ENCODE assay signal across 17 mouse cellular contexts in the genomic region with DNA sequence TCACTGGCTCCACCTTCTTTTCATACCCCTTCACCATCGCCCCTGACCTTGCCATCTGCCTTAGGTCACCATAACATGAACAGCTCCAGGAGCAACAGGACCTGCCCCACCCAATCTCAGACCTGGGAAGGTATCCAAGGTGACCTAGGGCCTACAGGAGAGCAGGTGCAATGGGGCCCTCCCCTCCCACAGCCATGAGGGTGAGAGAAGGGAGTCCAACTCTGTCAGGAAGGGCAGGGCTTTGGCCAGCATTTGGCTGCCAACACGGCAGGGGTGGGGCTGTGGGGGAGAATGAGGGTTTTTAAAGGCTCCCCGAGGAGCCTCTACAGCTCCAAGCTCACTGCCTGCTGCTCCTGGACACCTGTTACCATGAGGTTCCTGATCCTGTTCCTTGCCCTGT. TPM values are rescaled to one million over a fixed set of nuclear protein-coding genes. Genes with fewer than 3 reads are reported as not detected.
DNase-seq lines count a peak whose midpoint lies in the region; ATAC-seq and TF ChIP-seq lines count a peak whose summit lies in the region.
"Not testable (repeated sequence)": the region's sequence is repeated elsewhere in the genome, so short reads cannot be mapped to it uniquely, and the experiment has no call there.
"Had no signal": no experiment of that assay in that cellular context is flagged by ENCODE, and none has a peak within 500 bp of the region (broad histone marks: within the 10 kb centered on the region; RNA-seq: fewer than 3 reads in every experiment).

No protein-coding gene starts in this region.

- H3K36me3 ChIP-seq in kidney, adult 2 months (ENCODE audit: control insufficient read depth, insufficient read depth, low read length); stomach, embryonic 16.5 days (ENCODE audit: control insufficient read depth, insufficient read depth, low read length); testis, adult 2 months (ENCODE audit: control insufficient read depth, insufficient read depth, low read length): not testable (repeated sequence)

- WGBS in kidney, adult 2 months = 57% methylated on average over 3 of the region's 3 CpGs
- WGBS in stomach, embryonic 16.5 days = 63% methylated on average over 3 of the region's 3 CpGs

- peak overlapping the region; percentile 61 for H3K27ac ChIP-seq in kidney, adult 2 months (ENCODE audit: insufficient read depth, low read depth, low read length)
- not testable (repeated sequence) for H3K27ac ChIP-seq in stomach, embryonic 16.5 days (ENCODE audit: low read length); testis, adult 2 months (ENCODE audit: control insufficient read depth, insufficient read depth, low read depth, low read length)

- peak; percentile 48 for DNase-seq in ES-CJ7 (ENCODE audit: low read depth, low spot score)
- peak; percentile 43 for DNase-seq in kidney, adult 11 months
- peak; percentile 22 for DNase-seq in kidney, adult 2 months
- peak; percentile 40 for DNase-seq in kidney, adult 9 months

- 0 out of 2 replicates have a peak, but pooled peaks have one; percentile 54 for ATAC-seq in stomach, embryonic 16.5 days (ENCODE audit: insufficient read depth, low FRiP score)

- TF ChIP-seq POLR2A in kidney, adult 2 months (IDR thresholded peaks at IDR 0.05; ENCODE audit: low read depth, low read length); testis, adult 2 months (IDR thresholded peaks at IDR 0.05; ENCODE audit: control insufficient read depth, low read depth, low read length): not testable (repeated sequence)

- not testable (repeated sequence) for H3K27me3 ChIP-seq in kidney, adult 2 months (replicated peaks; ENCODE audit: control insufficient read depth, insufficient read depth, low read length); stomach, embryonic 16.5 days (ENCODE audit: control insufficient read depth, insufficient read depth, low read length); testis, adult 2 months (ENCODE audit: control insufficient read depth, insufficient read depth, low read length)

- not testable (repeated sequence) for H3K9ac ChIP-seq in stomach, embryonic 16.5 days (ENCODE audit: low read length)

- not testable (repeated sequence) for TF ChIP-seq CTCF in kidney, adult 2 months (conservative IDR thresholded peaks at IDR 0.05; ENCODE audit: insufficient read depth, insufficient read length, low read depth, low read length); testis, adult 2 months (IDR thresholded peaks at IDR 0.05; ENCODE audit: control insufficient read depth, insufficient read depth, insufficient replicate concordance, low read depth, low read length)

- not testable (repeated sequence) for H3K4me1 ChIP-seq in kidney, adult 2 months (ENCODE audit: control insufficient read depth, insufficient read depth, low read length); stomach, embryonic 16.5 days (ENCODE audit: control insufficient read depth, insufficient read depth, low read length); testis, adult 2 months (ENCODE audit: control insufficient read depth, insufficient read depth, low read length)

- not testable (repeated sequence) for H3K4me3 ChIP-seq in kidney, adult 2 months (ENCODE audit: insufficient read depth, low read depth, low read length); stomach, embryonic 16.5 days (replicated peaks; ENCODE audit: low read length)
- H3K4me3 ChIP-seq in testis, adult 2 months (ENCODE audit: control insufficient read depth, low read depth, low read length) = peak overlapping the region; percentile 81

- H3K9me3 ChIP-seq in stomach, embryonic 16.5 days (replicated peaks; ENCODE audit: control insufficient read depth, low read length) = not testable (repeated sequence)

- not testable (repeated sequence) for H3K4me2 ChIP-seq in stomach, embryonic 16.5 days (ENCODE audit: low read depth, low read length)

RNA-seq across cellular contexts. Expression of a gene that starts 8.2 kb away (rescaled TPM):
- 1.0 and 1.1 TPM in 2 replicates for polyA plus RNA-seq in kidney, adult 2 months (2012; rRNA removed)
- 1.3 and 1.5 TPM in 2 replicates for polyA plus RNA-seq in stomach, embryonic 16.5 days (2015; fragmentation: Nextera tagmentation; extraction: Ambion mirVana)
- 93.8 and 107 TPM in 2 replicates for polyA plus RNA-seq in testis, adult 2 months (2012; rRNA removed)
- polyA plus RNA-seq: activated CD4-positive, CD25-positive, alpha-beta regulatory T cell, adult 4 months; CD4-positive, CD25-positive, alpha-beta regulatory T cell, adult 4 months; cerebellum, adult 2 months; cortical plate, adult 2 months; embryonic facial prominence, embryonic 10.5 days; embryonic facial prominence, embryonic 12.5 days; embryonic facial prominence, embryonic 14.5 days; forebrain, embryonic 11.5 days; forebrain, embryonic 13.5 days; forebrain, embryonic 15.5 days; forebrain, postnatal 0 days had no signal

RNA-seq across cellular contexts. Expression of a gene that starts 8.8 kb away (rescaled TPM):
- 0.09 and 0.19 TPM in 2 replicates for polyA plus RNA-seq in kidney, adult 2 months (2012; rRNA removed)
- polyA plus RNA-seq in stomach, embryonic 16.5 days (2015; fragmentation: Nextera tagmentation; extraction: Ambion mirVana) = not detected in 2 replicates
- 0.91 and 1.4 TPM in 2 replicates for polyA plus RNA-seq in testis, adult 2 months (2012; rRNA removed)
- polyA plus RNA-seq: activated CD4-positive, CD25-positive, alpha-beta regulatory T cell, adult 4 months; CD4-positive, CD25-positive, alpha-beta regulatory T cell, adult 4 months; cerebellum, adult 2 months; cortical plate, adult 2 months; embryonic facial prominence, embryonic 10.5 days; embryonic facial prominence, embryonic 12.5 days; embryonic facial prominence, embryonic 14.5 days; forebrain, embryonic 11.5 days; forebrain, embryonic 13.5 days; forebrain, embryonic 15.5 days; forebrain, postnatal 0 days had no signal

RNA-seq across cellular contexts. Expression of a gene that starts 24.3 kb away (rescaled TPM):
- polyA plus RNA-seq in kidney, adult 2 months (2012; rRNA removed) = 0.11 and 0.52 TPM in 2 replicates
- polyA plus RNA-seq in stomach, embryonic 16.5 days (2015; fragmentation: Nextera tagmentation; extraction: Ambion mirVana) = not detected in 2 replicates
- 1.1 and 2.1 TPM in 2 replicates for polyA plus RNA-seq in testis, adult 2 months (2012; rRNA removed)
- polyA plus RNA-seq: activated CD4-positive, CD25-positive, alpha-beta regulatory T cell, adult 4 months; CD4-positive, CD25-positive, alpha-beta regulatory T cell, adult 4 months; cerebellum, adult 2 months; cortical plate, adult 2 months; embryonic facial prominence, embryonic 10.5 days; embryonic facial prominence, embryonic 12.5 days; embryonic facial prominence, embryonic 14.5 days; forebrain, embryonic 11.5 days; forebrain, embryonic 13.5 days; forebrain, embryonic 15.5 days; forebrain, postnatal 0 days had no signal

RNA-seq across cellular contexts. Expression of a gene that starts 33.6 kb away (rescaled TPM):
- polyA plus RNA-seq in kidney, adult 2 months (2012; rRNA removed) = 1.6 and 1.7 TPM in 2 replicates
- polyA plus RNA-seq in stomach, embryonic 16.5 days (2015; fragmentation: Nextera tagmentation; extraction: Ambion mirVana) = not detected in 2 replicates
- polyA plus RNA-seq in testis, adult 2 months (2012; rRNA removed) = 13.8 and 14.9 TPM in 2 replicates
- polyA plus RNA-seq: activated CD4-positive, CD25-positive, alpha-beta regulatory T cell, adult 4 months; CD4-positive, CD25-positive, alpha-beta regulatory T cell, adult 4 months; cortical plate, adult 2 months; embryonic facial prominence, embryonic 10.5 days; embryonic facial prominence, embryonic 12.5 days; embryonic facial prominence, embryonic 14.5 days; forebrain, embryonic 11.5 days; forebrain, embryonic 13.5 days; forebrain, embryonic 15.5 days; forebrain, postnatal 0 days had no signal

RNA-seq across cellular contexts. Expression of a gene that starts 53.4 kb away (rescaled TPM):
- 0.52 and 0.99 TPM in 2 replicates for polyA plus RNA-seq in kidney, adult 2 months (2012; rRNA removed)
- polyA plus RNA-seq in stomach, embryonic 16.5 days (2015; fragmentation: Nextera tagmentation; extraction: Ambion mirVana) = 0.36 TPM in 1 of 2 replicates, not detected in the other
- polyA plus RNA-seq in testis, adult 2 months (2012; rRNA removed) = not detected in 2 replicates
- polyA plus RNA-seq: activated CD4-positive, CD25-positive, alpha-beta regulatory T cell, adult 4 months; CD4-positive, CD25-positive, alpha-beta regulatory T cell, adult 4 months; cerebellum, adult 2 months; cortical plate, adult 2 months; embryonic facial prominence, embryonic 10.5 days; embryonic facial prominence, embryonic 12.5 days; embryonic facial prominence, embryonic 14.5 days; forebrain, embryonic 11.5 days; forebrain, embryonic 13.5 days; forebrain, embryonic 15.5 days; forebrain, postnatal 0 days had no signal

Comparison
In these comparisons a context has a peak if more than half of its experiments do, and no peak if none do; other contexts are left out.
1. RNA of a gene that starts 8.2 kb away (polyA plus RNA-seq): 93.8 to 107 TPM in testis, adult 2 months; 1.3 to 1.5 TPM in stomach, embryonic 16.5 days and 1.0 to 1.1 TPM in kidney, adult 2 months; every median in the first group is over 10 times any median in the second.
2. Peak in every context shown above with its lines, with median percentiles within 50 percentile points of each other: DNase-seq.